Mouse (Mus musculus) layer of hippocampus, postnatal 10 days (tissue): ENCODE measurements around the gene Chst1. TPM values are rescaled to one million over a fixed set of nuclear protein-coding genes. Genes with fewer than 3 reads are reported as not detected.

Source experiments
- microRNA-seq, 2 experiments: library from miRNA; unstranded; fragments of <30 nt; microRNA quantifications; one replicate each; pipeline ENCODE4 v1.2.0; 2021
- total RNA-seq, 2 experiments: library from RNA; stranded (reverse); gene quantifications; 2 replicates each; pipeline ENCODE4 v1.2.3; 2021

Chst1 gene
- total RNA-seq, 2 experiments from 2014 or later, result 157 to 159 TPM

Small RNA genes lying within 50 kb of the gene (microRNA-seq; reads per million reads assigned to microRNA genes)
- gene Mir7221 (0 reads per million in 2 experiments), gene Mir7222 (0 reads per million in 2 experiments)

Other genes with a start within 250 kb of the Chst1 start
- 10 to 100 TPM; 37.0 to 41.5 TPM for gene Pex16, start 225.0 kb upstream of the Chst1 start, total RNA-seq
- gene Large2, start 224.8 kb upstream of the Chst1 start, total RNA-seq, result under 1 TPM; 0.45 to 0.64 TPM
- gene 1700029I15Rik, start 217.2 kb upstream of the Chst1 start, total RNA-seq, result 1 to 10 TPM; 5.1 to 5.7 TPM
- 100 to 1,000 TPM; 385 to 403 TPM for gene Mapk8ip1, start 198.4 kb upstream of the Chst1 start, total RNA-seq
- 10 to 100 TPM; 89.1 to 94.8 TPM for gene Cry2, start 165.7 kb upstream of the Chst1 start, total RNA-seq
- gene Slc35c1, start 139.2 kb upstream of the Chst1 start, total RNA-seq, result 10 to 100 TPM; 17.1 to 17.2 TPM